Mouse (Mus musculus): Measurements from ENCODE around the gene Ormdl2. TPM values are rescaled to one million over a fixed set of nuclear protein-coding genes. Genes with fewer than 3 reads are reported as not detected.

Gene Ormdl2
- polyA plus RNA-seq, 1 experiment: 65.7 TPM

GRCm38 (mm10) chr10:128803771-128804270 is 17.6 kb downstream of the Ormdl2 start, which contains the start of gene Dnajc14:
Gene Dnajc14 (plus strand): TSS chr10:128804062.
- peak; percentile 50 for DNase-seq (ENCODE audit: low spot score)

- DNase-seq (ENCODE audit: low spot score): no peak
Observed at GRCm38 (mm10) chr10:128803361-128803760, 18.1 kb downstream of the Ormdl2 start.

GRCm38 (mm10) chr10:128802956-128803355 is 18.5 kb downstream of the Ormdl2 start:
- no peak for DNase-seq (ENCODE audit: low spot score)

GRCm38 (mm10) chr10:128801981-128802495 is 19.4 kb downstream of the Ormdl2 start:
- no peak for DNase-seq (ENCODE audit: low spot score)

GRCm38 (mm10) chr10:128798676-128799075 is 22.8 kb downstream of the Ormdl2 start:
- DNase-seq (ENCODE audit: low spot score): no peak

GRCm38 (mm10) chr10:128795581-128795980 is 25.9 kb downstream of the Ormdl2 start:
- no peak for DNase-seq (ENCODE audit: low spot score)

- no peak for DNase-seq (ENCODE audit: low spot score)
Observed at GRCm38 (mm10) chr10:128794391-128794790, 27.1 kb downstream of the Ormdl2 start.

GRCm38 (mm10) chr10:128793258-128793657 is 28.2 kb downstream of the Ormdl2 start:
- no peak for DNase-seq (ENCODE audit: low spot score)

GRCm38 (mm10) chr10:128792041-128792440 is 29.4 kb downstream of the Ormdl2 start:
- DNase-seq (ENCODE audit: low spot score): no peak

GRCm38 (mm10) chr10:128790398-128791124 is 30.9 kb downstream of the Ormdl2 start, which contains the start of gene Mmp19:
Gene Mmp19 (plus strand): TSS chr10:128790910.
- DNase-seq (ENCODE audit: low spot score): no peak

GRCm38 (mm10) chr10:128780200-128780599 is 41.2 kb downstream of the Ormdl2 start:
- no peak for DNase-seq (ENCODE audit: low spot score)

GRCm38 (mm10) chr10:128779011-128779795 is 42.2 kb downstream of the Ormdl2 start:
- DNase-seq (ENCODE audit: low spot score): no peak

GRCm38 (mm10) chr10:128778441-128778840 is 43.0 kb downstream of the Ormdl2 start:
- DNase-seq (ENCODE audit: low spot score): no peak

GRCm38 (mm10) chr10:128773685-128774084 is 47.8 kb downstream of the Ormdl2 start:
- DNase-seq (ENCODE audit: low spot score): no peak

- no peak for DNase-seq (ENCODE audit: low spot score)
Observed at GRCm38 (mm10) chr10:128772895-128773294, 48.5 kb downstream of the Ormdl2 start.

Other genes starting within 250 kb of the Ormdl2 start
- gene Erbb3, start 232.0 kb downstream of the Ormdl2 start, polyA plus RNA-seq (2012; rRNA removed): 25.1 and 27.0 TPM in 2 replicates
- gene Rps26, start 194.9 kb downstream of the Ormdl2 start, polyA plus RNA-seq (2012; rRNA removed): 1,064 and 1,154 TPM in 2 replicates
- 1.4 and 2.3 TPM in 2 replicates for gene Ikzf4, start 175.7 kb downstream of the Ormdl2 start, polyA plus RNA-seq (2012; rRNA removed)
- gene Suox, start 147.6 kb downstream of the Ormdl2 start, polyA plus RNA-seq (2012; rRNA removed): 19.2 and 21.0 TPM in 2 replicates
- 101 and 107 TPM in 2 replicates for gene Rab5b, start 125.4 kb downstream of the Ormdl2 start, polyA plus RNA-seq (2012; rRNA removed)
- gene Pmel, start 117.5 kb downstream of the Ormdl2 start, polyA plus RNA-seq (2012; rRNA removed): 0.72 and 0.95 TPM in 2 replicates
- gene Cdk2, start 116.6 kb downstream of the Ormdl2 start, polyA plus RNA-seq (2012; rRNA removed): 23.6 and 32.4 TPM in 2 replicates
- gene Dgka, start 76.8 kb downstream of the Ormdl2 start, polyA plus RNA-seq (2012; rRNA removed): 65.5 and 71.0 TPM in 2 replicates
- 32.9 and 36.9 TPM in 2 replicates for gene Pym1, start 73.8 kb downstream of the Ormdl2 start, polyA plus RNA-seq (2012; rRNA removed)
- gene Mmp19, start 30.7 kb downstream of the Ormdl2 start, polyA plus RNA-seq (2012; rRNA removed): 19.8 and 22.1 TPM in 2 replicates
- gene Dnajc14, start 17.6 kb downstream of the Ormdl2 start, polyA plus RNA-seq (2012; rRNA removed): 19.0 and 31.0 TPM in 2 replicates
- gene Tmem198b, start 17.3 kb downstream of the Ormdl2 start, polyA plus RNA-seq (2012; rRNA removed): 32.2 and 41.0 TPM in 2 replicates
- 78.5 and 79.8 TPM in 2 replicates for gene Sarnp, start 4.3 kb downstream of the Ormdl2 start, polyA plus RNA-seq (2012; rRNA removed)
- 1.7 and 2.3 TPM in 2 replicates for gene Gdf11, start 70.1 kb upstream of the Ormdl2 start, polyA plus RNA-seq (2012; rRNA removed)
- 337 and 381 TPM in 2 replicates for gene Cd63, start 79.3 kb upstream of the Ormdl2 start, polyA plus RNA-seq (2012; rRNA removed)
- gene Rdh5, start 101.2 kb upstream of the Ormdl2 start, polyA plus RNA-seq (2012; rRNA removed): 24.2 and 35.0 TPM in 2 replicates
- 286 and 328 TPM in 2 replicates for gene Bloc1s1, start 102.4 kb upstream of the Ormdl2 start, polyA plus RNA-seq (2012; rRNA removed)
- 44.5 TPM in 2 replicates for gene Itga7, start 112.2 kb upstream of the Ormdl2 start, polyA plus RNA-seq (2012; rRNA removed)
- 0.65 and 1.1 TPM in 2 replicates for gene Mettl7b, start 139.3 kb upstream of the Ormdl2 start, polyA plus RNA-seq (2012; rRNA removed)
- not detected in 2 replicates for gene Olfr9, start 167.8 kb upstream of the Ormdl2 start, polyA plus RNA-seq (2012; rRNA removed)
- not detected in 2 replicates for gene Olfr763, start 189.1 kb upstream of the Ormdl2 start, polyA plus RNA-seq (2012; rRNA removed)
- not detected in 2 replicates for gene Olfr764-ps1, start 218.3 kb upstream of the Ormdl2 start, polyA plus RNA-seq (2012; rRNA removed)
- gene Olfr765, start 228.4 kb upstream of the Ormdl2 start, polyA plus RNA-seq (2012; rRNA removed): not detected in 2 replicates
- gene Olfr766-ps1, start 247.3 kb upstream of the Ormdl2 start, polyA plus RNA-seq (2012; rRNA removed): not detected in 2 replicates

Measured in urinary bladder, adult 2 months (tissue).